Mouse (Mus musculus): ENCODE data around the gene Gm37240. TPM values are rescaled to one million over a fixed set of nuclear protein-coding genes. Genes with fewer than 3 reads are reported as not detected.
A peak's percentile ranks its signal among the peaks of the same experiment; 100 is the strongest.

Gene Gm37240
- total RNA-seq, 2 experiments from 2014 or later = 1.3 to 1.9 TPM

- DNase-seq (ENCODE audit: low spot score in 2 of 2) = no peak
These were observed 1151.6 kb downstream of the Gm37240 start for GRCm38 (mm10) chr3:84735716-84736115.

GRCm38 (mm10) chr3:84732516-84732915 is 1154.8 kb downstream of the Gm37240 start:
- no peak for DNase-seq (ENCODE audit: low spot score in 2 of 2)

- DNase-seq (ENCODE audit: low spot score in 2 of 2) = peak in 1 of 2 experiments; percentile 18
These were observed 1155.3 kb downstream of the Gm37240 start for GRCm38 (mm10) chr3:84732016-84732502.

GRCm38 (mm10) chr3:84731403-84732015 is 1155.8 kb downstream of the Gm37240 start:
- peak; percentile 4 to 11 for DNase-seq (ENCODE audit: low spot score in 2 of 2)

- no peak for DNase-seq (ENCODE audit: low spot score in 2 of 2)
These were observed 1156.3 kb downstream of the Gm37240 start for GRCm38 (mm10) chr3:84731003-84731402.

- no peak for DNase-seq (ENCODE audit: low spot score in 2 of 2)
These were observed 1157.5 kb downstream of the Gm37240 start for GRCm38 (mm10) chr3:84729806-84730205.

- no peak for DNase-seq (ENCODE audit: low spot score in 2 of 2)
These were observed 1163.3 kb downstream of the Gm37240 start for GRCm38 (mm10) chr3:84723996-84724395.

- DNase-seq (ENCODE audit: low spot score in 2 of 2) = no peak
These were observed 1164.6 kb downstream of the Gm37240 start for GRCm38 (mm10) chr3:84722680-84723079.

- DNase-seq (ENCODE audit: low spot score in 2 of 2) = no peak
These were observed 1172.1 kb downstream of the Gm37240 start for GRCm38 (mm10) chr3:84715073-84715768.

- DNase-seq (ENCODE audit: low spot score in 2 of 2) = no peak
These were observed 1174.4 kb downstream of the Gm37240 start for GRCm38 (mm10) chr3:84712941-84713340.

- no peak for DNase-seq (ENCODE audit: low spot score in 2 of 2)
These were observed 1176.6 kb downstream of the Gm37240 start for GRCm38 (mm10) chr3:84710723-84711122.

- no peak for DNase-seq (ENCODE audit: low spot score in 2 of 2)
These were observed 1177.4 kb downstream of the Gm37240 start for GRCm38 (mm10) chr3:84709967-84710366.

GRCm38 (mm10) chr3:84709100-84709499 is 1178.2 kb downstream of the Gm37240 start:
- DNase-seq (ENCODE audit: low spot score in 2 of 2) = no peak

GRCm38 (mm10) chr3:84708469-84708868 is 1178.8 kb downstream of the Gm37240 start:
- no peak for DNase-seq (ENCODE audit: low spot score in 2 of 2)

- no peak for DNase-seq (ENCODE audit: low spot score in 2 of 2)
These were observed 1182.1 kb downstream of the Gm37240 start for GRCm38 (mm10) chr3:84705224-84705623.

- no peak for DNase-seq (ENCODE audit: low spot score in 2 of 2)
These were observed 1184.1 kb downstream of the Gm37240 start for GRCm38 (mm10) chr3:84703083-84703810.

GRCm38 (mm10) chr3:84701964-84702363 is 1185.4 kb downstream of the Gm37240 start:
- DNase-seq (ENCODE audit: low spot score in 2 of 2) = no peak

GRCm38 (mm10) chr3:84701509-84701908 is 1185.8 kb downstream of the Gm37240 start:
- DNase-seq (ENCODE audit: low spot score in 2 of 2) = no peak

GRCm38 (mm10) chr3:84696428-84696917 is 1190.8 kb downstream of the Gm37240 start:
- peak; percentile 26 to 62 for DNase-seq (ENCODE audit: low spot score in 2 of 2)

- no peak for DNase-seq (ENCODE audit: low spot score in 2 of 2)
These were observed 1191.4 kb downstream of the Gm37240 start for GRCm38 (mm10) chr3:84695867-84696361.

- no peak for DNase-seq (ENCODE audit: low spot score in 2 of 2)
These were observed 1191.9 kb downstream of the Gm37240 start for GRCm38 (mm10) chr3:84695418-84695817.

GRCm38 (mm10) chr3:84693886-84694285 is 1193.4 kb downstream of the Gm37240 start:
- DNase-seq (ENCODE audit: low spot score in 2 of 2) = no peak
